Mouse (Mus musculus): ENCODE results near the gene Pacsin3. TPM values are rescaled to one million over a fixed set of nuclear protein-coding genes. Genes with fewer than 3 reads are reported as not detected.

Pacsin3 gene
- polyA plus RNA-seq, 1 experiment from 2014 or later: 25.6 TPM

GRCm38 (mm10) chr2:91264711-91265681 lies 9.2 kb downstream of the Pacsin3 start, which contains the start of gene Arfgap2:
Arfgap2 (plus strand) TSS chr2:91264974.
- no peaks in the 10 kb centered on the region for H3K27me3 ChIP-seq
- H3K36me3 ChIP-seq: peaks cover 30% of the 10 kb centered on the region
- H3K27ac ChIP-seq: peak within 1 kb of the TSS; percentile 97
- ATAC-seq (ENCODE audit: low FRiP score): peak; percentile 99
- peak within 1 kb of the TSS; percentile 83 for H3K4me3 ChIP-seq
- H3K9me3 ChIP-seq (replicated peaks): no peaks in the 10 kb centered on the region
- H3K4me2 ChIP-seq (replicated peaks): peak within 1 kb of the TSS; percentile 89
- H3K4me1 ChIP-seq: peaks cover 17% of the 10 kb centered on the region
- H3K9ac ChIP-seq: peak within 1 kb of the TSS; percentile 85
- WGBS: 2% methylated on average over 72 of the region's 72 CpGs

- H3K27ac ChIP-seq: no peak overlapping the region
- no peak overlapping the region for H3K4me2 ChIP-seq (replicated peaks)
- ATAC-seq (ENCODE audit: low FRiP score): no peak
- H3K36me3 ChIP-seq: peaks cover 57% of the 10 kb centered on the region
- H3K9me3 ChIP-seq (replicated peaks): no peaks in the 10 kb centered on the region
- H3K9ac ChIP-seq: no peak overlapping the region
- no peaks in the 10 kb centered on the region for H3K27me3 ChIP-seq
- 93% methylated on average over 3 of the region's 3 CpGs for WGBS
- peaks cover 17% of the 10 kb centered on the region for H3K4me1 ChIP-seq
- no peak overlapping the region for H3K4me3 ChIP-seq
Measured at GRCm38 (mm10) chr2:91268042-91268441, 12.3 kb downstream of the Pacsin3 start.

- H3K4me3 ChIP-seq: no peak overlapping the region
- H3K36me3 ChIP-seq: peaks cover 63% of the 10 kb centered on the region
- H3K9me3 ChIP-seq (replicated peaks): no peaks in the 10 kb centered on the region
- no peak for ATAC-seq (ENCODE audit: low FRiP score)
- 89% methylated on average over 2 of the region's 2 CpGs for WGBS
- H3K9ac ChIP-seq: no peak overlapping the region
- H3K27ac ChIP-seq: no peak overlapping the region
- no peaks in the 10 kb centered on the region for H3K27me3 ChIP-seq
- H3K4me2 ChIP-seq (replicated peaks): no peak overlapping the region
- peaks cover 17% of the 10 kb centered on the region for H3K4me1 ChIP-seq
Measured at GRCm38 (mm10) chr2:91268706-91269105, 13.0 kb downstream of the Pacsin3 start.

- H3K36me3 ChIP-seq: peaks cover 73% of the 10 kb centered on the region
Measured at GRCm38 (mm10) chr2:91269687-91270133, 14.0 kb downstream of the Pacsin3 start.

GRCm38 (mm10) chr2:91278749-91279371 lies 23.1 kb downstream of the Pacsin3 start:
- Histone ChIP-seq H3K27me3 (no peaks in the 10 kb centered on the region), H3K36me3 (peaks cover 50% of the 10 kb centered on the region), H3K9ac (no peak overlapping the region), H3K9me3 (replicated peaks) (no peaks in the 10 kb centered on the region), H3K27ac (peak overlapping the region; percentile 55), H3K4me1 (peaks cover 4% of the 10 kb centered on the region; the same call in 1 of the 2 replicates), H3K4me2 (replicated peaks) (no peak overlapping the region), H3K4me3 (no peak overlapping the region)
- WGBS: 35% methylated on average over 10 of the region's 10 CpGs
- peak; percentile 66 for ATAC-seq (ENCODE audit: low FRiP score)

More at GRCm38 (mm10) chr2:91269687-91270133, 14.0 kb downstream of the Pacsin3 start:
- Histone ChIP-seq H3K27me3 (no peaks in the 10 kb centered on the region), H3K4me2 (replicated peaks) (no peak overlapping the region), H3K9ac (no peak overlapping the region), H3K9me3 (replicated peaks) (no peaks in the 10 kb centered on the region), H3K27ac (no peak overlapping the region), H3K4me3 (no peak overlapping the region), H3K4me1 (peaks cover 10% of the 10 kb centered on the region)
- 94% methylated on average over 8 of the region's 8 CpGs for WGBS
- no peak for ATAC-seq (ENCODE audit: low FRiP score)

- no peak overlapping the region for H3K4me3 ChIP-seq
- H3K9me3 ChIP-seq (replicated peaks): no peaks in the 10 kb centered on the region
- no peak for ATAC-seq (ENCODE audit: low FRiP score)
- no peak overlapping the region for H3K27ac ChIP-seq
- H3K4me1 ChIP-seq: peaks cover 4% of the 10 kb centered on the region; the same call in 1 of the 2 replicates
- H3K9ac ChIP-seq: no peak overlapping the region
- no peaks in the 10 kb centered on the region for H3K27me3 ChIP-seq
- no peak overlapping the region for H3K4me2 ChIP-seq (replicated peaks)
- H3K36me3 ChIP-seq: peaks cover 45% of the 10 kb centered on the region
- WGBS: 82% methylated on average over 2 of the region's 2 CpGs
Measured at GRCm38 (mm10) chr2:91279372-91279755, 23.6 kb downstream of the Pacsin3 start.

GRCm38 (mm10) chr2:91281366-91281765 lies 25.6 kb downstream of the Pacsin3 start:
- no peaks in the 10 kb centered on the region for H3K9me3 ChIP-seq (replicated peaks)
- H3K4me3 ChIP-seq: no peak overlapping the region
- 42% methylated on average over 5 of the region's 5 CpGs for WGBS
- H3K27ac ChIP-seq: peak overlapping the region; percentile 13; the same call in 1 of the 2 replicates
- H3K9ac ChIP-seq: no peak overlapping the region
- ATAC-seq (ENCODE audit: low FRiP score): peak; percentile 14; the same call in 1 of the 2 replicates
- H3K36me3 ChIP-seq: peaks cover 26% of the 10 kb centered on the region
- H3K4me2 ChIP-seq (replicated peaks): no peak overlapping the region
- no peaks in the 10 kb centered on the region for H3K27me3 ChIP-seq
- H3K4me1 ChIP-seq: peaks cover 4% of the 10 kb centered on the region; the same call in 1 of the 2 replicates

- no peaks in the 10 kb centered on the region for H3K27me3 ChIP-seq
- H3K4me2 ChIP-seq (replicated peaks): no peak overlapping the region
- 90% methylated on average over 3 of the region's 3 CpGs for WGBS
- peaks cover 4% of the 10 kb centered on the region; the same call in 1 of the 2 replicates for H3K4me1 ChIP-seq
- no peaks in the 10 kb centered on the region for H3K9me3 ChIP-seq (replicated peaks)
- ATAC-seq (ENCODE audit: low FRiP score): no peak
- peaks cover 5% of the 10 kb centered on the region; the same call in 1 of the 2 replicates for H3K36me3 ChIP-seq
- H3K27ac ChIP-seq: no peak overlapping the region
- no peak overlapping the region for H3K9ac ChIP-seq
- H3K4me3 ChIP-seq: no peak overlapping the region
Measured at GRCm38 (mm10) chr2:91283972-91284371, 28.2 kb downstream of the Pacsin3 start.

- Histone ChIP-seq H3K27me3 (no peaks in the 10 kb centered on the region), H3K36me3 (peaks cover 5% of the 10 kb centered on the region; the same call in 1 of the 2 replicates), H3K4me3 (no peak overlapping the region), H3K9me3 (replicated peaks) (no peaks in the 10 kb centered on the region), H3K4me1 (peaks cover 4% of the 10 kb centered on the region; the same call in 1 of the 2 replicates), H3K9ac (no peak overlapping the region), H3K27ac (no peak overlapping the region), H3K4me2 (replicated peaks) (no peak overlapping the region)
- no peak for ATAC-seq (ENCODE audit: low FRiP score)
- 64% methylated on average over 13 of the region's 13 CpGs for WGBS
Measured at GRCm38 (mm10) chr2:91284375-91285199, 28.8 kb downstream of the Pacsin3 start.

GRCm38 (mm10) chr2:91285885-91286505 lies 30.2 kb downstream of the Pacsin3 start:
- 14% methylated on average over 7 of the region's 7 CpGs for WGBS
- Histone ChIP-seq H3K4me3 (no peak overlapping the region), H3K27me3 (no peaks in the 10 kb centered on the region), H3K9ac (no peak overlapping the region), H3K9me3 (replicated peaks) (no peaks in the 10 kb centered on the region), H3K4me1 (peaks cover 4% of the 10 kb centered on the region; the same call in 1 of the 2 replicates), H3K36me3 (peaks cover 5% of the 10 kb centered on the region; the same call in 1 of the 2 replicates), H3K4me2 (replicated peaks) (no peak overlapping the region), H3K27ac (no peak overlapping the region)
- peak; percentile 23; the same call in 1 of the 2 replicates for ATAC-seq (ENCODE audit: low FRiP score)

GRCm38 (mm10) chr2:91287563-91287962 lies 31.8 kb downstream of the Pacsin3 start:
- 79% methylated on average over 6 of the region's 6 CpGs for WGBS
- ATAC-seq (ENCODE audit: low FRiP score): no peak
- H3K4me1 ChIP-seq: 0 out of 2 replicates have a peak, but pooled peaks cover 3% of the 10 kb centered on the region
- H3K9ac ChIP-seq: no peak overlapping the region
- no peaks in the 10 kb centered on the region for H3K9me3 ChIP-seq (replicated peaks)
- no peak overlapping the region for H3K27ac ChIP-seq
- no peaks in the 10 kb centered on the region for H3K27me3 ChIP-seq
- H3K4me3 ChIP-seq: no peak overlapping the region
- no peaks in the 10 kb centered on the region for H3K36me3 ChIP-seq
- H3K4me2 ChIP-seq (replicated peaks): no peak overlapping the region

Measured in hindbrain, embryonic 12.5 days (tissue).